Mouse (Mus musculus) neural tube, embryonic 12.5 days (tissue): ENCODE results near the gene Adcyap1r1. TPM values are rescaled to one million over a fixed set of nuclear protein-coding genes. Genes with fewer than 3 reads are reported as not detected.

Source experiments
- ATAC-seq: fragments of 200-750 bp; cut with Nextera tagmentation; 2 replicates; pipeline ENCODE4 v1.8.0; 2017; ENCODE audit warnings: low read depth, mild to moderate bottlenecking, moderate TSS enrichment, moderate library complexity; ENCODE audit not compliant: low FRiP score
- H3K27ac ChIP-seq: fragments of 300-500 bp; sonication (generic); 2 replicates; pipeline ENCODE4 v1.5.1; 2016
- H3K27me3 ChIP-seq: fragments of 300-500 bp; sonication (generic); replicated peaks from 2 replicates; pipeline ENCODE4 v1.6.1; 2016; ENCODE audit warnings: mild to moderate bottlenecking
- H3K36me3 ChIP-seq: fragments of 300-500 bp; sonication (generic); 2 replicates; pipeline ENCODE4 v1.6.1; 2016; ENCODE audit warnings: mild to moderate bottlenecking
- H3K4me1 ChIP-seq: fragments of 300-500 bp; sonication (generic); 2 replicates; pipeline ENCODE4 v1.6.1; 2016
- H3K4me2 ChIP-seq: fragments of 300-500 bp; sonication (generic); replicated peaks from 2 replicates; pipeline ENCODE4 v1.6.1; 2016; ENCODE audit warnings: mild to moderate bottlenecking
- H3K4me3 ChIP-seq: fragments of 300-500 bp; sonication (generic); 2 replicates; pipeline ENCODE4 v1.5.1; 2016
- H3K9ac ChIP-seq: fragments of 300-500 bp; sonication (generic); 2 replicates; pipeline ENCODE4 v1.6.1; 2016; ENCODE audit warnings: mild to moderate bottlenecking
- H3K9me3 ChIP-seq: fragments of 300-500 bp; sonication (generic); 2 replicates; pipeline ENCODE4 v1.6.1; 2016; ENCODE audit warnings: mild to moderate bottlenecking
- WGBS: fragments of 180-500 bp; shearing (Covaris S2); methylation state at CpG from one replicate; pipeline ENCODE4 v1.1.7; 2016; 5-methylcytosine and 5-hydroxymethylcytosine counted together
- polyA plus RNA-seq: library from polyadenylated mRNA; unstranded; fragments of >200 nt; fragmentation: Nextera tagmentation; extraction: Ambion mirVana; gene quantifications from 2 replicates; pipeline ENCODE4 v1.2.1, GENCODE M21; 2016

Adcyap1r1 gene
- polyA plus RNA-seq, 1 experiment from 2014 or later, result 33.3 TPM

- H3K4me2 ChIP-seq, result no peak overlapping the region
- no peak overlapping the region for H3K9ac ChIP-seq
- ATAC-seq, result no peak
- peaks cover 30% of the 10 kb centered on the region for H3K4me1 ChIP-seq
- no peaks in the 10 kb centered on the region for H3K36me3 ChIP-seq
- H3K27ac ChIP-seq, result no peak overlapping the region
- no peaks in the 10 kb centered on the region for H3K27me3 ChIP-seq
- no peaks in the 10 kb centered on the region for H3K9me3 ChIP-seq
- H3K4me3 ChIP-seq, result no peak overlapping the region
Measured at GRCm38 (mm10) chr6:55432121-55432520, 19.7 kb upstream of the Adcyap1r1 start.

GRCm38 (mm10) chr6:55434360-55434759 is 17.4 kb upstream of the Adcyap1r1 start:
- Histone ChIP-seq H3K27me3 (no peaks in the 10 kb centered on the region), H3K36me3 (no peaks in the 10 kb centered on the region), H3K4me1 (peaks cover 30% of the 10 kb centered on the region), H3K27ac (no peak overlapping the region), H3K4me3 (no peak overlapping the region), H3K9ac (no peak overlapping the region), H3K4me2 (no peak overlapping the region), H3K9me3 (no peaks in the 10 kb centered on the region)
- ATAC-seq, result peak; percentile 56; the same call in 1 of the 2 replicates
- 17% methylated on average over 3 of the region's 3 CpGs for WGBS

- Histone ChIP-seq H3K36me3 (no peaks in the 10 kb centered on the region), H3K4me2 (no peak overlapping the region), H3K4me1 (peaks cover 30% of the 10 kb centered on the region), H3K9me3 (no peaks in the 10 kb centered on the region), H3K4me3 (no peak overlapping the region), H3K27me3 (no peaks in the 10 kb centered on the region), H3K9ac (no peak overlapping the region), H3K27ac (no peak overlapping the region)
- ATAC-seq, result peak; percentile 84
- WGBS, result 42% methylated on average over 8 of the region's 8 CpGs
Measured at GRCm38 (mm10) chr6:55435266-55436159, 16.3 kb upstream of the Adcyap1r1 start.

DNA sequence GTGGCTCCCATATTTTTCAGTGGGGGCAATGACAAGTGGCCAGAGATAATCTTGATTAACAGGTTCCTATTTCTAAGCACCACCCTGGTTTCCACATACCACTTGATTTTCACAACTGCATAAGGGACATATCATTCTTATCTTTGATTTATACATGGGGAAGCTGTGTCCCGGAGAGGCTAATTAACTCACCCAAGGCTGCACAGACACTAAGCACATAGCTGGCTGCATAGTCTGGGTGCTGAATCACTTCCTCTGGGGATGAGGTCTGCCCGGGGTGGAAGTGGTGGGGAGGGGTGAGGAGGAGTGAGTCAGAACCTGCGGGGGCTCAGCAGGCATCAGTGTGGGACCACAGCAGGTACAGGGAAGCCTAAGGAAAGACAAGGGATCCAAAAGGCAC is 13.9 kb upstream of the Adcyap1r1 start:
- Histone ChIP-seq H3K4me2 (no peak overlapping the region), H3K27me3 (no peaks in the 10 kb centered on the region), H3K9me3 (no peaks in the 10 kb centered on the region), H3K4me3 (no peak overlapping the region), H3K36me3 (no peaks in the 10 kb centered on the region), H3K27ac (no peak overlapping the region), H3K9ac (no peak overlapping the region), H3K4me1 (peaks cover 30% of the 10 kb centered on the region)
- WGBS, result 61% methylated on average over 3 of the region's 3 CpGs
- ATAC-seq, result no peak

GRCm38 (mm10) chr6:55438837-55439236 is 12.9 kb upstream of the Adcyap1r1 start:
- Histone ChIP-seq H3K27ac (no peak overlapping the region), H3K9me3 (no peaks in the 10 kb centered on the region), H3K4me1 (peaks cover 36% of the 10 kb centered on the region), H3K36me3 (no peaks in the 10 kb centered on the region), H3K4me2 (no peak overlapping the region), H3K27me3 (no peaks in the 10 kb centered on the region), H3K4me3 (no peak overlapping the region), H3K9ac (no peak overlapping the region)
- ATAC-seq, result no peak
- 81% methylated on average over 2 of the region's 2 CpGs for WGBS

DNA sequence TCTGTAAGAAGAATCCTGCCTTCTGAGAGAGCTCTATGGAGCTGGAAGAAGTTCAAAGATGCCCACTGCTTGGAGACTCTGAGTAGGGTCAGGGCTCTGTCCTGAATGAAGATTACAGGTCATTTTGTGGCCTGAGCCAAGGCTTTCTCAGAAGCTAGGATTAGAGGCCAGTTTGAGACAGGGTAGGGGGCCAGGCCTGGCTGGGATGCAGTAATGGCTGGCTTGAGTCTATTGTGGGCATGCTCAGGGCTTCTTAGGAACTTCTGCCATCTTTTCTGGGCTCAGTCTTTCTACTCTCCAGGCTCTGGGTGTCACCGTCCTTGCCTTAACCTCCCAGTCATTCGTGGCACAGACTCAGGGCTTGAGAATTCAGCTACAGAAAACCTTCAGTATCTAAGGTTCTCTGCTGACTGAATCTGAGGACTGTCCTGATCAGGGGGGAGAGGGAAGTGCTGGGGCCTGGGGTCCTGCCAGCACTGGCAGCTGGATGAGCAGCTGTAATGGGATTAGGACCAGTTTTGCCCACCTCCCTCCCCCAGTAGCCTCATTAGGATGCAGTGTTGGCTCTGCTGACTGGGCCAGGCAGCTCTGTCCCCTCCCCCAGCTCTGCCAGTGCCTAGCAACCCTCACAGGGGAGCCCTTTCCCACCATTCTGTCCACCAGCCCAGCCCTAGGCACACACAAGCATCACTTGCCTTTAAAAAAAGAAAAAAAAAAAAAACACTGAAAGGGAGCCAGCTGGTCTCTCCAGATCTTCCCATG is 7.7 kb upstream of the Adcyap1r1 start:
- Histone ChIP-seq H3K27me3 (0 out of 2 replicates have a peak, but pooled peaks cover 3% of the 10 kb centered on the region), H3K4me3 (no peak overlapping the region), H3K4me1 (peaks cover 22% of the 10 kb centered on the region), H3K9ac (no peak overlapping the region), H3K4me2 (no peak overlapping the region), H3K36me3 (no peaks in the 10 kb centered on the region), H3K9me3 (no peaks in the 10 kb centered on the region), H3K27ac (peak overlapping the region; percentile 57; the same call in 1 of the 2 replicates)
- ATAC-seq, result peak; percentile 98
- WGBS, result 21% methylated on average over 2 of the region's 2 CpGs

- H3K4me3 ChIP-seq, result no peak overlapping the region
- H3K27ac ChIP-seq, result peak overlapping the region; percentile 46; the same call in 1 of the 2 replicates
- H3K36me3 ChIP-seq, result no peaks in the 10 kb centered on the region
- no peak overlapping the region for H3K9ac ChIP-seq
- H3K9me3 ChIP-seq, result no peaks in the 10 kb centered on the region
- 0 out of 2 replicates have a peak, but pooled peaks cover 3% of the 10 kb centered on the region for H3K27me3 ChIP-seq
- peak; percentile 11; the same call in 1 of the 2 replicates for ATAC-seq
- 45% methylated on average over 4 of the region's 4 CpGs for WGBS
- H3K4me1 ChIP-seq, result peaks cover 22% of the 10 kb centered on the region
- H3K4me2 ChIP-seq, result 0 out of 2 replicates have a peak overlapping the region, but pooled peaks have one; percentile 7
Measured at GRCm38 (mm10) chr6:55444721-55445120, 7.1 kb upstream of the Adcyap1r1 start.

DNA sequence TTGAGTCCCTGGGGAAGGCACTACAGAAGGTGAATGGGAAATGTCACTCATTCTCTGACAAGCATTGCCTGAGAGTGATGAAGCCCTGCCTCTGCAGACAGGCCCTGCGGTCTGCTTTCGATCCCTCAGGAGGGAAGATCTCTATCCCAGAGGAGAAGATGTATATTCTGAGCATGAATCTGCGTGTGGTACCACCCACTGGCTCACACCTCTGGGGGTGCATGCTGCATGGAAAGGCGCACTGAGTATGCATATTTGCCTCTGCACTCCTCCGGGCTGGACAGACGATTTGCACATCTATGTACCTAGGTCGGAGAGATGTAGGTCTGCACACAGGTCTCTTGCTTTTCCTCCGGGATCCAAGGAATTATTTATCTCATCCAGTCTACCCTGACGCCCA is 3.6 kb upstream of the Adcyap1r1 start:
- no peak for ATAC-seq

DNA sequence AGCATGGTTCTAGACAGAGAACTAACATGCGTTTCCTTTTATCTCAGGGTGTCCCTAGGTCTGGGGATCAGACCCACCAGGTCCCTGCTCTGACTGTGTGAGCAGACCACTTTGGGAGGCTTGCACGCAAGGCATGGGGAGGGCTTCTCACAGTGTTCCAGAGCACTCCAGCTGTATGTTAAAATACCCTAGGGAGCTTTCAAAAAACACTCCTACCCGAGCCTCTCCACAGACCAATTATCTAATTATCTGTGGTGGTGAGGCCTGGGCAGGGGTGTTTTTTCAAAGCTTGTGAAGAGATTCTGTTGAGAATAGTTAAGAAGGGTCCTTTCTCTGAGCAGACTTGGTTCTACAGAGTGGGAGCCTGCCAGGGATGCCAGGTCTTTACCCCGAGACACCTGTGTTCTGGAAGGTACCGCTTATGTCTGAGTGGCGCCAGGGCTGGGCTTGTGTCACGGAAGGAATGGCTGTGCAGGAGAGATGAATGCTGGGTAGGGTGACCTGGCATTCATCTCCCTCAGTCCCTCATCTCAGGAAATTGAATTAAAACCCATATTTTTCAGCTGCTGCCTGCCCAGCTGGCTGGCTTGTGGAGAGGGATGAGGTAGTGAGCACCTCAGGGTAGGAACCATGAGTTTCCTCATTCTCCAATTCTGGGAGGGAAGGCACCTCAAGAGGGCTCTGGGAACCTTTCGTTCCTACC is 2.7 kb upstream of the Adcyap1r1 start:
- Histone ChIP-seq H3K4me1 (peaks cover 34% of the 10 kb centered on the region), H3K9me3 (no peaks in the 10 kb centered on the region), H3K4me3 (no peak overlapping the region), H3K27ac (no peak overlapping the region), H3K27me3 (peaks cover 7% of the 10 kb centered on the region; the same call in 1 of the 2 replicates), H3K4me2 (no peak overlapping the region), H3K9ac (no peak overlapping the region), H3K36me3 (no peaks in the 10 kb centered on the region)
- ATAC-seq, result no peak
- 76% methylated on average over 8 of the region's 8 CpGs for WGBS

More for the DNA sequence above, 3.6 kb upstream of the Adcyap1r1 start:
- no peaks in the 10 kb centered on the region for H3K36me3 ChIP-seq
- WGBS, result 83% methylated on average over 9 of the region's 9 CpGs
- peaks cover 3% of the 10 kb centered on the region; the same call in 1 of the 2 replicates for H3K27me3 ChIP-seq
- no peak overlapping the region for H3K4me2 ChIP-seq
- H3K27ac ChIP-seq, result no peak overlapping the region
- no peak overlapping the region for H3K4me3 ChIP-seq
- peaks cover 34% of the 10 kb centered on the region for H3K4me1 ChIP-seq
- H3K9me3 ChIP-seq, result no peaks in the 10 kb centered on the region
- no peak overlapping the region for H3K9ac ChIP-seq

DNA sequence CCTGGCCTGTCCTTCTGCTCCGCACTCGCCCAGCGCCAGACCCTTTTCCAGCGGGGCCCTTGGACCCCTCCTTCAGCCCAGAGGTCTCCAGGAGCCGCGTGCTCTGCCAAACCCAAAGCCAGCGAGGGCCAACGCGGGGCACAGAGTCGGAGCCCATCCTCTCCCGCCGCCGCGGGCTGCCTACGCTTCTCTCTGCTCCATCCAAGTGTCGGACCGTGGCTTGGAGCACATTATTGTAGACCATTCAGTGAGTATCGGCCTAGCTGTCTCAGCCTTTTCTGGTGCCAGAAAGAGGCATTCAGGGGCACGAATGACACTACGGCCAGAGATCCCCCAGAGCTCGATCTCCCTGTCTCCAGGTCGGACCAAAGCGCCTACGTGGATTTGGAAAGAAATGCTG is 603 bp downstream of the Adcyap1r1 start:
- Histone ChIP-seq H3K9me3 (no peaks in the 10 kb centered on the region), H3K4me1 (peaks cover 40% of the 10 kb centered on the region), H3K4me3 (peak overlapping the region; percentile 68), H3K36me3 (no peaks in the 10 kb centered on the region), H3K27ac (peak overlapping the region; percentile 67), H3K27me3 (peaks cover 4% of the 10 kb centered on the region; the same call in 1 of the 2 replicates), H3K4me2 (peak overlapping the region; percentile 94), H3K9ac (peak overlapping the region; percentile 77)
- ATAC-seq, result no peak; the same call in 1 of the 2 replicates
- under 1% methylated on average over 24 of the region's 24 CpGs for WGBS

- no peak for ATAC-seq
- H3K27me3 ChIP-seq, result peaks cover 4% of the 10 kb centered on the region; the same call in 1 of the 2 replicates
- H3K4me3 ChIP-seq, result peak overlapping the region; percentile 68
- WGBS, result 41% methylated on average over 1 of the region's 1 CpGs
- H3K27ac ChIP-seq, result no peak overlapping the region
- H3K9me3 ChIP-seq, result no peaks in the 10 kb centered on the region
- peaks cover 45% of the 10 kb centered on the region for H3K4me1 ChIP-seq
- no peaks in the 10 kb centered on the region for H3K36me3 ChIP-seq
- peak overlapping the region; percentile 77 for H3K9ac ChIP-seq
- H3K4me2 ChIP-seq, result peak overlapping the region; percentile 94
Measured at GRCm38 (mm10) chr6:55453548-55453947, 1.8 kb downstream of the Adcyap1r1 start.
